Mouse (Mus musculus) liver, adult 2 months (tissue): Measurements from ENCODE around the gene Zfp36l1.

ENCODE experiments used
- CTCF ChIP-seq: fragments of 200-500 bp; IDR thresholded peaks from 2 replicates; pipeline ENCODE4 v1.5.1; 2011; ENCODE audit warnings: low read depth, low read length, control low read depth
- POLR2A ChIP-seq: fragments of 200-500 bp; IDR thresholded peaks from 2 replicates; pipeline ENCODE4 v1.6.1; 2011; ENCODE audit warnings: low read length, control low read depth; ENCODE audit not compliant: insufficient read depth; ENCODE audit errors: extremely low read depth

DNA sequence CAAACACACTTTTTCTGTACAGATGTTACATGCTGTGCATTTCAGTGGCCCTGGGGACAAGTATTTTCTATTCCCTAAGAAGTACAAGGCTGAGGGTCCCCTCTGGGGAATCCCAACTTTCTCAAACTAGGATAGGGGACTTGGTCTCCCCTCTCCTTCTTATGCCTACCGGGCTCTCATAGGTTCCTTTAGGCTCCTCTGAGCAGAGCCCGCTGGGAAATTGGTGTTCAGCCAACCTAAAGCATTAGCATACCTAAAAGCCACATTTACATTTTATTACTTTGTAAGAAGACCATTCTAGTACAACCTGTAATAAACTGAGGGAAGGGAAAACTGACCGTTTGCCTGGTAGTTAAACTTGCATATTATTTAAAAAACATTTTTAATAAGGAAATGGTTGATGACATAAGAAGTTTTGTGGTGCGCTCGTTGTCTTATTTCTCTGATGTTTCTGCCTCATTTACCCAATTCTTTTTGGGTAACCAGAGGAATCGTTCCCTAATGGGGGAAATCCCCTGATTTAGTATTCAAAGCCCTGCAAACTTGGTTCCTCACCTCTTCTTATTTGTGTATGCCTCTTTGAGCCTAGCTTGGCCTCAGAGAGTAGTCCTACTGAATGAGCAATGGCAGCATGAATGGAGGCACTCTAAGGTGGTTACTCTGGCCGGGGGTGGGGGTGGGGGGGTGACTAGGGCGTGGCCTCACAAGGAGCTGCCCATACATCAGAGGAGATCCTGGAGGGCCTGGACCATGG, 42.1 kb downstream of the Zfp36l1 start:
- TF ChIP-seq CTCF: no peak
- no peak for TF ChIP-seq POLR2A
